Mouse (Mus musculus): Measurements from ENCODE around the gene Uncx. TPM values are rescaled to one million over a fixed set of nuclear protein-coding genes. Genes with fewer than 3 reads are reported as not detected.

The Uncx gene
- polyA plus RNA-seq, 1 experiment from 2014 or later: 0.11 TPM

DNA sequence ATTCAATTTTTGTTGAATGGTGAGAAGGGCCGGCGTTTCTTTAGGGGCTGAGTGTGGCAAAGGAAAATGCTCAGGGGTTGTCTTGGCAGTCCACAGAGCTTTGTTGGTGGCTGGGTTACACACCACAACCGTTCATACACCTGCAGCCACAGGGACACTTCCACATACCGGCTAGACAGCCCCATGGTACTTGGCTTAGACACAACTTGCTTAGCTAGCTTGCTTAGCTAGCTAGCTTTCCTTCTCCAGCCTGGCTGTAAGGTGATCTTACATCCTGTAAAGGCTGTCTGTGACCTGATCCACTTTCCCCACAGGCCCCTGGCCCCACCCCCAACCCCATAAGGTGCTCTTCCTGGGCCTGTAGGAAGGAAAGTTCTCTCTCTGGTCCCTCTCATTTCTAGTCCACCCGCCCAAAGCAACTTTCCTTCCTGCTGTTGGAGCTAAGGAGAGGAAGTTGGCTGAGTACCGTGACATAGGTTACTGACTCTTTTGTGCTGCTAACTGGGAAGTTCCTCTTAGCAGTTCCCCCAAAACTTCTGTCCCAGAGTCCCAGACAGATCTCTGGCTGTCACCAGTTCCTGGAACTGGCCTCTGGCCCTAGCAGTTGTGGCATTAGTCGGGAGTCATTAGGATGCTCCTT lies 12.3 kb downstream of the Uncx start:
- H3K4me1 ChIP-seq (replicated peaks): peaks cover 29% of the 10 kb centered on the region
- no peak overlapping the region for H3K4me3 ChIP-seq (replicated peaks)
- H3K4me2 ChIP-seq: no peak overlapping the region
- H3K9me3 ChIP-seq: no peaks in the 10 kb centered on the region
- peaks cover 94% of the 10 kb centered on the region for H3K27me3 ChIP-seq
- WGBS: under 1% methylated on average over 7 of the region's 7 CpGs
- H3K27ac ChIP-seq: no peak overlapping the region
- no peak overlapping the region for H3K9ac ChIP-seq (replicated peaks)
- H3K36me3 ChIP-seq: no peaks in the 10 kb centered on the region
- no peak for ATAC-seq (ENCODE audit: insufficient number of reproducible peaks, insufficient read depth, low FRiP score, low TSS enrichment, low read depth)

DNA sequence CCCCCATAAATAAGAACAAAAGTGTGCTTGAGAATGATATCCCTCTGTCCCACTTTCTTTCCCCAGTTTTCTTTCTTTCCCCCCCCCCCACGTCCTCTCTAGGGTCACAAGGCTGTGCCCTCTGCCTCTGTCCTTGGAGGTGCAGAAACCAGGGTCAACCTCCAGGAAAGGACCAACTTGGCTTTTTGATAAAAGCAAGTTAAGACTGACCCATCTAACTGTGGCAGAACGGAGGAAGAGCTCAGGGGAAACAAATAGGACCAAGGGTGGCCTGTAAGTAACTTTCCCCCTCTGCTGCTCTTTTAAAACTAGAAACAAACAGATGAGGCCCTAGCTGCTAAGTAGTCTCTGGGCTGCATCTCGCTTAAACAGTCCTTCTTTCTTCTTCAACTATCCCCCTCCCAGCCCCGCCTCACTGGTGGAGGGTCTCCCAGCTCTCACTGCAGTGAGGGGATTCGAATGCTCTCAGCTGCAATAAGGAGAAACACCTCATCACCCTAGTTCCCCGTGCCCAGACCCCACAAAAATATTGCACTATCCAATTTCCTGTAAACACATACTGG lies 12.9 kb downstream of the Uncx start:
- 1% methylated on average over 6 of the region's 6 CpGs for WGBS
- no peak overlapping the region for H3K4me2 ChIP-seq
- H3K9me3 ChIP-seq: no peaks in the 10 kb centered on the region
- peaks cover 29% of the 10 kb centered on the region for H3K4me1 ChIP-seq (replicated peaks)
- H3K36me3 ChIP-seq: no peaks in the 10 kb centered on the region
- H3K27ac ChIP-seq: no peak overlapping the region
- H3K9ac ChIP-seq (replicated peaks): no peak overlapping the region
- no peak overlapping the region for H3K4me3 ChIP-seq (replicated peaks)
- peaks cover 94% of the 10 kb centered on the region for H3K27me3 ChIP-seq
- ATAC-seq (ENCODE audit: insufficient number of reproducible peaks, insufficient read depth, low FRiP score, low TSS enrichment, low read depth): no peak

DNA sequence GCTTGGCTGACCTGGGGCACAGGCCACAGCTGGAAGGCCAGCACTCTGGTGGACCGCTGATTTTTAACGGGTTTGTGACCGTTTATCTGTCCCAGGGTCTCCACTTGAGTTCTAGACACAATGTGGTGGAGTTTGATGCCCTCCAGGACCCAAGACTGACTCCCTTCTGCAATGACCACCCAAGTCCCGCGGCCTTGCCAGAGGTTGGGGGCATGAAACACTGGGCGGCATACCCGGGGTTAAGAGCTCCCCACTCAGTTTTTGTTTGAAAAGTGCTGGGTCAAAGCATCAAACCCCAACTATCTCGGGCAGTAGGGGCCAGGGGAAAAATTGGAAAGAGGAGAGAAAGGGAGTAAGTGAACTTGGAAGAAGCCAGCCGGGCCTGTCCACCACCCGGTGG lies 13.8 kb downstream of the Uncx start:
- no peak overlapping the region for H3K4me3 ChIP-seq (replicated peaks)

DNA sequence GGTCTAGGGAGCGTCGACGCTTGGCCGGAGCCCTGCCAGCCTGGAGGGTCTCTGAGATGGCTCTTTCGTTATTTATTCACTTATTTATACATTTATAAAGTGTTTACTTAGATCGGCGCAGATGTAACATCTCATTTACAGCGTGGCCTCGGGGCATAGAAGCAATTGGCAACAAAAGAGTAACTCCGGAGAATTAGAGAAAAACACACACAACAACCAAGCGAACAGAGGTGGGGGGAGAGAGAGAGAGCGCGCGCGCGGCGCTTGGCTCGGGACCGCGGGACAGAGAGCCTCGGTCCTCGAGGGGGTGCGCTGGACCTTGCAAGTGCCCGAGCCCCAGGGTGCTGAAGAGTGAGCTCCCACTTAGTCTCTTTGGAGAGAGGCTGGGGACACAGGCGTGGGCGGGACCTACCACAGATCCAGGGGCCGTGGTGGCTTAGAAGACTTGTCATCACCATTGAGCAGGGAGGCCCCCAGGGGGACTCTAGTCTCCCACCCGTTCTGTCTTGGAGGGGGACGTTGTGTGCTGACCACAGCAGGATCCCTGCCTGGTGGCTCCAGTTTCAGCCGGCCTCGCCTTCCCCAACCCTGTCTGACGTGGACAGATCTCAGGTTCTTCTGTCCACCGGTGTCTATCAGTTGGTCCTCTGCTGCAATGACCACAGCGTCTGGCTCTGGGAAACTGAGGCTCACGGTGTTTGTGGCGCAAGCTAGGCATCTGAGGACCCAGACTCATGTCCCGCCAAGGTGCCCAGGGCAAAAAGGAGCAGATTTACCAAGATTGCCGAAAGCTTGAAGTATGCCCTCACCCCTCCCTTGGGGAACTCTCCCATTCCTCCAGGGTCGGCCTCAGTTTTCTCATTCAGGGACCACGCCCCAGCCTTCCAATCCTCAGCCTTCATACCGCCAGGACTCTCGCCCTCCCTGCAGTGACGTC lies 14.5 kb downstream of the Uncx start:
- H3K4me1 ChIP-seq (replicated peaks): peaks cover 29% of the 10 kb centered on the region
- H3K27ac ChIP-seq: no peak overlapping the region
- peaks cover 93% of the 10 kb centered on the region for H3K27me3 ChIP-seq
- 1% methylated on average over 43 of the region's 43 CpGs for WGBS
- H3K9me3 ChIP-seq: no peaks in the 10 kb centered on the region
- peak overlapping the region; percentile 24; the same call in 1 of the 2 replicates for H3K4me2 ChIP-seq
- no peaks in the 10 kb centered on the region for H3K36me3 ChIP-seq
- no peak overlapping the region for H3K9ac ChIP-seq (replicated peaks)
- no peak for ATAC-seq (ENCODE audit: insufficient number of reproducible peaks, insufficient read depth, low FRiP score, low TSS enrichment, low read depth)
- H3K4me3 ChIP-seq (replicated peaks): 0 out of 2 replicates have a peak overlapping the region, but pooled peaks have one; percentile 5

More for the DNA sequence above, 13.8 kb downstream of the Uncx start:
- Histone ChIP-seq H3K27ac (no peak overlapping the region), H3K27me3 (peaks cover 94% of the 10 kb centered on the region), H3K4me1 (replicated peaks) (peaks cover 29% of the 10 kb centered on the region), H3K9ac (replicated peaks) (no peak overlapping the region), H3K4me2 (no peak overlapping the region), H3K9me3 (no peaks in the 10 kb centered on the region), H3K36me3 (no peaks in the 10 kb centered on the region)
- ATAC-seq (ENCODE audit: insufficient number of reproducible peaks, insufficient read depth, low FRiP score, low TSS enrichment, low read depth): no peak
- WGBS: under 1% methylated on average over 10 of the region's 10 CpGs

DNA sequence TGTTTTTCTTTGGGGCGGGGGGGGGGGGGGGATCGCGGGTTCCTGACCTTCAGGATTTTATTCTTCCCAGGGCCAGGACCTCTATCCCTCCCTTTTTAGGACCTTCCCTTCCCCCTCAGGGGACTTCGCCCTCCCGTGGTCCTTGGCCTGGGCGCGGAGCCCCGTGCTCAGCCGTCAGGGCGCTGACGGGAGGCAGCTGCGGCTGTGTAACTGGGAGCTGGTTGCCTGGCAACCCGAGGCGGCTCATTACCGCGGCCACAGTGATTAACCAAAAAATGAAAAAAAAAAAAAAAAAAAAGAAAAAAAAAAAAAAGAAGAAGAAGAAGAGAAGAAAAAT lies 15.1 kb downstream of the Uncx start:
- no peak overlapping the region for H3K9ac ChIP-seq (replicated peaks)
- ATAC-seq (ENCODE audit: insufficient number of reproducible peaks, insufficient read depth, low FRiP score, low TSS enrichment, low read depth): no peak
- H3K4me1 ChIP-seq (replicated peaks): peaks cover 29% of the 10 kb centered on the region
- H3K27ac ChIP-seq: no peak overlapping the region
- H3K9me3 ChIP-seq: no peaks in the 10 kb centered on the region
- H3K27me3 ChIP-seq: peaks cover 94% of the 10 kb centered on the region
- under 1% methylated on average over 16 of the region's 16 CpGs for WGBS
- 0 out of 2 replicates have a peak overlapping the region, but pooled peaks have one; percentile 11 for H3K4me2 ChIP-seq
- H3K36me3 ChIP-seq: no peaks in the 10 kb centered on the region
- 0 out of 2 replicates have a peak overlapping the region, but pooled peaks have one; percentile 5 for H3K4me3 ChIP-seq (replicated peaks)

DNA sequence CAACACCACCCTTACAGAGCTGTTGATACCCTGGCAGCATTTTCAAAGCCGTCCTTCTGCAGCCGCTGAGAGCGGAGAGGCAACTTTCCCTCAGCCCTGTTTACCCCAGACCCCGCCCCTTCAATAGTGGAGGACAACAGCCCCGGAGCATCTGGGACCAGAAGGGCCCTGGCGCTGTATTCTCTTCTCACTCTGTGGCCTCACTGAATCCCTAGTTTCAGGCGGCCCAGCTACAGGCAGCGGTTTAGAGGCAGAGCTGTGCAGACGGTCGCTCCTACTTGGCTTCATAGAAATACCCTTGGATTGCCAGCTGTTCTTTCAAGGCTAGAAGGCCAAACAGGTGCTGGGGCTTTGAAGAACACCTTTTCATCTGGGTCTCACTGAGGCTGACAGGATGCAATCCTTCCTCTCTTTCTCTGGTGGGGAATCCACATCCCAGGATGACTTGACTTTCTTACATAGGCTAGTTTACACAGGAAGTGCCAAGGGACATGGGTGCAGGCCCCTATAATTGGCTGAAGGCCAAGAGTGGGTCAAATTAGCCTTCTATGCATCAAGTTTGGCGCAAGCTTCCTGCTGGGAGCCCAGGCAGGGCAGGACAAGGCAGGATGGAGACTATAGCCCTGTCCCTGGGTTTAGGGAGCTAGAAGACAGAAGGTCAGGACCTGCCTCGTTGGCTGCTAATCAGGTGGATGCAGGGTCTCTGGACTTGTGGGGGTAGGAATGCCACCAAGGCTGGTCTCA lies 15.8 kb downstream of the Uncx start:
- Histone ChIP-seq H3K4me1 (replicated peaks) (peaks cover 29% of the 10 kb centered on the region), H3K36me3 (no peaks in the 10 kb centered on the region)

DNA sequence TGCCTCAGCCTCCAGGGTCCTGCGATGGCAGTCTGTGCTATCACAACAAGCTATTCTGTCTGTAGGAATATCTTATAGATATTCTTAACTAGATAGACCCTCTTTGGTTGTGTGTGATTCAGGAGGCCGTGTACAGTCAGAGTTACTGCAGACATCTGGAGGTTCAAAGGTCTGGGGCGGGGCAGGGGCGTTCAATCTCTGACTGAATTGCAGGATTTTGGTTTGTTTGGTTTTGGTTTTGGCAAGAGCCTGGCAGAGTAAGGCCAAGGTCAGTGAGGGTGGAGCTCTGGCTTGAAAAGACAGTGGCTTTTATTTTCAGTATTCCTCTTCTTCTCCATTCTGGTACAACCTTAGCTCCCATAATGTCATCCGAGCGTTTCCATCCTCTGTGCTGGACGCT lies 16.5 kb downstream of the Uncx start:
- WGBS: 31% methylated on average over 7 of the region's 7 CpGs

More for the DNA sequence above, 15.8 kb downstream of the Uncx start:
- no peak overlapping the region for H3K4me2 ChIP-seq
- WGBS: 2% methylated on average over 12 of the region's 12 CpGs
- peaks cover 92% of the 10 kb centered on the region for H3K27me3 ChIP-seq
- no peak overlapping the region for H3K9ac ChIP-seq (replicated peaks)
- H3K9me3 ChIP-seq: no peaks in the 10 kb centered on the region
- no peak overlapping the region for H3K4me3 ChIP-seq (replicated peaks)
- ATAC-seq (ENCODE audit: insufficient number of reproducible peaks, insufficient read depth, low FRiP score, low TSS enrichment, low read depth): 0 out of 2 replicates have a peak, but pooled peaks have one; percentile 28
- H3K27ac ChIP-seq: no peak overlapping the region

DNA sequence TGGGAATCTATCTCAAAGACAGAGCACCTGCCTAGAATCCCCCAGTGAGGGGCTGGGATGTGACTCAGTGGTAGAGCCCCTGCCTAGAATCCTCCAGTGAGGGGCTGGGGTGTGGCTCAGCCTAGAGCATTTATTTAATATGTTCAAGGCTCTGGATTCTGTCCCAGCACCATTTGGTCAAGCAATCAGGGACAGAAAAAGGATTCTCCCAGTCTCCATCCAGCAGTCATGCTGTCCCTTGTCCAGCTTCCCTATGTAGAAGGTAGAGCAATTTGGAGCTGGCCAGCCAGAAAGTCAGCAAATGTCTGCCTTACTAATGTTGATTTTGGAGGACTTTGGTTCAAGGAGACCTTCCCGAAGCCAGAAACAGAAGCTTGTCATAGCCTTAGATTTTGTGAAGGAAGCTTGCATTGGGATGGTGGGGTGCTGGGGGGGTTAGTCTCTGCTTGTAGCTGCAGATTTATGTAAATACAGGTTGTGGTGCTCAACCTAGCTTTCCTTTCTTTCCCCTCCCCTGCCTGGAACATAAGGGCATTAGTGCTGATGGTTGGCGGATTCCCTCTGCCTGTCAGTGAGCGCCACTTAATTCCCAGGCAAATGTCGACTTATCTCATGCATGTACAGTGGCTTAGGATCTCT lies 18.2 kb downstream of the Uncx start:
- Histone ChIP-seq H3K9ac (replicated peaks) (no peak overlapping the region), H3K9me3 (no peaks in the 10 kb centered on the region), H3K27me3 (peaks cover 94% of the 10 kb centered on the region), H3K4me3 (replicated peaks) (no peak overlapping the region), H3K4me2 (no peak overlapping the region), H3K27ac (no peak overlapping the region), H3K36me3 (no peaks in the 10 kb centered on the region), H3K4me1 (replicated peaks) (peaks cover 17% of the 10 kb centered on the region)
- 70% methylated on average over 4 of the region's 4 CpGs for WGBS
- ATAC-seq (ENCODE audit: insufficient number of reproducible peaks, insufficient read depth, low FRiP score, low TSS enrichment, low read depth): no peak

More for the DNA sequence above, 16.5 kb downstream of the Uncx start:
- H3K27me3 ChIP-seq: peaks cover 95% of the 10 kb centered on the region
- H3K4me2 ChIP-seq: no peak overlapping the region
- no peak overlapping the region for H3K4me3 ChIP-seq (replicated peaks)
- H3K9me3 ChIP-seq: no peaks in the 10 kb centered on the region
- H3K9ac ChIP-seq (replicated peaks): no peak overlapping the region
- peaks cover 26% of the 10 kb centered on the region for H3K4me1 ChIP-seq (replicated peaks)
- no peak for ATAC-seq (ENCODE audit: insufficient number of reproducible peaks, insufficient read depth, low FRiP score, low TSS enrichment, low read depth)
- H3K36me3 ChIP-seq: no peaks in the 10 kb centered on the region
- H3K27ac ChIP-seq: no peak overlapping the region

DNA sequence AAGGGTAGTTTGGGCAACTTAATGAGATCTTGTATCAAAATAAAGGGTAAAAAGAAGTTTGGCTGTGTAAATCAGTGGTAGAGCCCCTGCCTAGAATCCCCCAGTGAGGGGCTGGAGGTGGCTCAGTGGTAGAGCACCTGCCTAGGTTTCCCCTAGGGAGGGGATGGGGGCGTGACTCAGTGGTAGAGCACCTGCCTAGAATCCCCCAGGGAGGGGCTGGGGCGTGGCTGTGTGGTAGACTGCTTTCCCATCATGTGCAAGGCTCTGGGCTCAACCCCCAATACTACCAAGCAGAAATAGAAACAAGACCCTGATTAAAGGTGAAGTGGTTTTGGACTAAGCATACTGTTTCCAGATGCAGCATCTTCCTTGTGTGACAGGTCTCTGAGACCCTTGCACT lies 21.4 kb downstream of the Uncx start:
- peaks cover 90% of the 10 kb centered on the region for H3K27me3 ChIP-seq
- H3K4me1 ChIP-seq (replicated peaks): no peaks in the 10 kb centered on the region
- WGBS: 44% methylated on average over 2 of the region's 2 CpGs

DNA sequence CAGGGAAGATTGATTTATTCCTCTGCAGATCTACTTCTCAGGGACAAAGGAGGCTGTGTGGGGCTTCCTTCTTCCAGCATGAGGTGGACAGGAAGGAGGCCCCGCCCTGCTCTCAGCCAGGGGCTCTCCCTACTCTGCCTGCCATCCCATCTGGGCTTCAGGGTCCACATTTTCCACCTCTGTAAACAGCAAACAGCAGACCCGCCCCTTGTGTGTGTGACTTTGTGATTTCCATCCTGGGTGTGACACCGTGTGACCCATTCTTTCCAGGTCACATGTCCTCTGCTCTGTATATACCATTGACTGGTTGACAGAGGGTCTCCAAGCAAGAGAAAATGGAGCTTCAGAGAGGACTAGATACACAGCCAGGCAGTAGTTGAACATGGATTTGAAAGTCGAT lies 22.2 kb downstream of the Uncx start:
- no peak overlapping the region for H3K27ac ChIP-seq
- no peaks in the 10 kb centered on the region for H3K9me3 ChIP-seq
- no peak for ATAC-seq (ENCODE audit: insufficient number of reproducible peaks, insufficient read depth, low FRiP score, low TSS enrichment, low read depth)
- no peaks in the 10 kb centered on the region for H3K4me1 ChIP-seq (replicated peaks)
- H3K4me3 ChIP-seq (replicated peaks): no peak overlapping the region
- no peak overlapping the region for H3K4me2 ChIP-seq
- H3K36me3 ChIP-seq: no peaks in the 10 kb centered on the region
- H3K9ac ChIP-seq (replicated peaks): no peak overlapping the region
- 56% methylated on average over 4 of the region's 4 CpGs for WGBS
- peaks cover 88% of the 10 kb centered on the region for H3K27me3 ChIP-seq

More for the DNA sequence above, 21.4 kb downstream of the Uncx start:
- H3K9me3 ChIP-seq: no peaks in the 10 kb centered on the region
- no peak for ATAC-seq (ENCODE audit: insufficient number of reproducible peaks, insufficient read depth, low FRiP score, low TSS enrichment, low read depth)
- no peak overlapping the region for H3K9ac ChIP-seq (replicated peaks)
- H3K4me3 ChIP-seq (replicated peaks): no peak overlapping the region
- H3K4me2 ChIP-seq: no peak overlapping the region
- no peak overlapping the region for H3K27ac ChIP-seq
- H3K36me3 ChIP-seq: no peaks in the 10 kb centered on the region

Data from limb, embryonic 12.5 days (tissue).